ENCODE assay signal across 8 mouse cellular contexts in genomic region chr19:47402976-47403375, GRCm38 (mm10).
DNase-seq lines count a peak whose midpoint lies in the region; ATAC-seq and TF ChIP-seq lines count a peak whose summit lies in the region.

No protein-coding gene starts in this region.

- ATAC-seq in forebrain, postnatal 0 days = no peak
- 0 out of 2 replicates have a peak, but pooled peaks have one; percentile 42 for ATAC-seq in embryonic facial prominence, embryonic 11.5 days (replicated peaks; ENCODE audit: insufficient number of reproducible peaks, low FRiP score, low TSS enrichment, low read depth)
- peak; percentile 83 for ATAC-seq in heart, postnatal 0 days (ENCODE audit: insufficient read depth, low read depth)
- ATAC-seq in lung, postnatal 0 days = peak; percentile 80
- ATAC-seq in neural tube, embryonic 15.5 days (ENCODE audit: low FRiP score) = no peak

- TF ChIP-seq EP300 in heart, postnatal 0 days (IDR thresholded peaks at IDR 0.05; ENCODE audit: low read depth) = no peak
- no peak for TF ChIP-seq EP300 in lung, postnatal 0 days (IDR thresholded peaks at IDR 0.05)

- no peak for TF ChIP-seq CTCF in forebrain, postnatal 0 days (IDR thresholded peaks at IDR 0.05; ENCODE audit: low read depth)
- no peak for TF ChIP-seq CTCF in heart, postnatal 0 days (IDR thresholded peaks at IDR 0.05; ENCODE audit: low read depth)
- no peak for TF ChIP-seq CTCF in lung, postnatal 0 days (IDR thresholded peaks at IDR 0.05)

- no peak overlapping the region for H3K4me2 ChIP-seq in forebrain, postnatal 0 days (ENCODE audit: low read depth)
- H3K4me2 ChIP-seq in embryonic facial prominence, embryonic 11.5 days (ENCODE audit: low read depth, low read length) = no peak overlapping the region
- H3K4me2 ChIP-seq in heart, postnatal 0 days (ENCODE audit: low read depth, low read length) = 0 out of 2 replicates have a peak overlapping the region, but pooled peaks have one; percentile 11
- H3K4me2 ChIP-seq in lung, postnatal 0 days (replicated peaks; ENCODE audit: low read depth, low read length) = no peak overlapping the region
- no peak overlapping the region for H3K4me2 ChIP-seq in neural tube, embryonic 15.5 days

- peaks cover 51% of the 10 kb centered on the region for H3K4me1 ChIP-seq in forebrain, embryonic 10.5 days
- no peaks in the 10 kb centered on the region for H3K4me1 ChIP-seq in forebrain, postnatal 0 days (ENCODE audit: insufficient read depth)
- H3K4me1 ChIP-seq in embryonic facial prominence, embryonic 11.5 days (ENCODE audit: control insufficient read depth, insufficient read depth, low read length) = peaks cover 2% of the 10 kb centered on the region
- peaks cover 36% of the 10 kb centered on the region for H3K4me1 ChIP-seq in heart, postnatal 0 days (ENCODE audit: control insufficient read depth, insufficient read depth)
- H3K4me1 ChIP-seq in lung, postnatal 0 days (ENCODE audit: insufficient read depth, low read depth, low read length) = peaks cover 21% of the 10 kb centered on the region; the same call in 1 of the 2 replicates
- H3K4me1 ChIP-seq in neural tube, embryonic 15.5 days = peaks cover 21% of the 10 kb centered on the region

- no peaks in the 10 kb centered on the region; the same call in 1 of the 2 replicates for H3K9me3 ChIP-seq in forebrain, embryonic 10.5 days
- no peaks in the 10 kb centered on the region for H3K9me3 ChIP-seq in forebrain, postnatal 0 days (ENCODE audit: low read length)
- no peaks in the 10 kb centered on the region for H3K9me3 ChIP-seq in embryonic facial prominence, embryonic 11.5 days (replicated peaks; ENCODE audit: control insufficient read depth, low read length)
- H3K9me3 ChIP-seq in heart, postnatal 0 days (replicated peaks; ENCODE audit: control insufficient read depth, low read length) = no peaks in the 10 kb centered on the region
- no peaks in the 10 kb centered on the region for H3K9me3 ChIP-seq in lung, postnatal 0 days (ENCODE audit: low read length)
- no peaks in the 10 kb centered on the region for H3K9me3 ChIP-seq in neural tube, embryonic 15.5 days (replicated peaks)

- 32% methylated on average over 6 of the region's 6 CpGs for WGBS in forebrain, embryonic 10.5 days
- 49% methylated on average over 6 of the region's 6 CpGs for WGBS in forebrain, postnatal 0 days
- WGBS in embryonic facial prominence, embryonic 11.5 days = 14% methylated on average over 6 of the region's 6 CpGs
- 19% methylated on average over 6 of the region's 6 CpGs for WGBS in heart, postnatal 0 days
- 16% methylated on average over 6 of the region's 6 CpGs for WGBS in lung, postnatal 0 days
- WGBS in neural tube, embryonic 15.5 days = 36% methylated on average over 6 of the region's 6 CpGs

- DNase-seq in forebrain, embryonic 10.5 days (ENCODE audit: extremely low spot score, low spot score) = peak; percentile 31
- no peak for DNase-seq in forebrain, postnatal 0 days
- peak; percentile 25 for DNase-seq in embryonic facial prominence, embryonic 11.5 days (ENCODE audit: low spot score)
- peak; percentile 69 for DNase-seq in heart, postnatal 0 days (ENCODE audit: low spot score)
- DNase-seq in lung, postnatal 0 days (ENCODE audit: low spot score) = peak; percentile 67
- DNase-seq in cerebellum, adult 8-10 months = no peak
- no peak for DNase-seq in cerebellum, postnatal 4 days (ENCODE audit: low spot score in 2 of 2)

- peak overlapping the region; percentile 71 for H3K27ac ChIP-seq in forebrain, embryonic 10.5 days
- H3K27ac ChIP-seq in forebrain, postnatal 0 days (ENCODE audit: low read depth, low read length) = no peak overlapping the region
- peak overlapping the region; percentile 10; the same call in 1 of the 2 replicates for H3K27ac ChIP-seq in embryonic facial prominence, embryonic 11.5 days (replicated peaks; ENCODE audit: low read depth, low read length)
- peak overlapping the region; percentile 63 for H3K27ac ChIP-seq in heart, postnatal 0 days (ENCODE audit: low read depth)
- H3K27ac ChIP-seq in lung, postnatal 0 days (ENCODE audit: low read length) = peak overlapping the region; percentile 57; the same call in 1 of the 2 replicates
- no peak overlapping the region for H3K27ac ChIP-seq in neural tube, embryonic 15.5 days (replicated peaks)

- H3K27me3 ChIP-seq in forebrain, embryonic 10.5 days (ENCODE audit: poor library complexity, severe bottlenecking) = no peaks in the 10 kb centered on the region
- H3K27me3 ChIP-seq in forebrain, postnatal 0 days (ENCODE audit: insufficient read depth, low read length) = no peaks in the 10 kb centered on the region
- H3K27me3 ChIP-seq in embryonic facial prominence, embryonic 11.5 days (ENCODE audit: control insufficient read depth, insufficient read depth, low read length) = no peaks in the 10 kb centered on the region
- H3K27me3 ChIP-seq in heart, postnatal 0 days (ENCODE audit: control insufficient read depth, insufficient read depth, low read length) = no peaks in the 10 kb centered on the region
- no peaks in the 10 kb centered on the region for H3K27me3 ChIP-seq in lung, postnatal 0 days (replicated peaks; ENCODE audit: insufficient read depth, low read length)
- H3K27me3 ChIP-seq in neural tube, embryonic 15.5 days (replicated peaks) = no peaks in the 10 kb centered on the region

- H3K36me3 ChIP-seq in forebrain, embryonic 10.5 days (replicated peaks) = no peaks in the 10 kb centered on the region; the same call in 1 of the 2 replicates
- H3K36me3 ChIP-seq in forebrain, postnatal 0 days (ENCODE audit: insufficient read depth) = no peaks in the 10 kb centered on the region
- H3K36me3 ChIP-seq in embryonic facial prominence, embryonic 11.5 days (replicated peaks; ENCODE audit: control insufficient read depth, insufficient read depth, low read depth, low read length) = no peaks in the 10 kb centered on the region
- H3K36me3 ChIP-seq in heart, postnatal 0 days (replicated peaks; ENCODE audit: control insufficient read depth, insufficient read depth, low read length) = no peaks in the 10 kb centered on the region
- H3K36me3 ChIP-seq in lung, postnatal 0 days (ENCODE audit: insufficient read depth, low read length) = no peaks in the 10 kb centered on the region
- H3K36me3 ChIP-seq in neural tube, embryonic 15.5 days = no peaks in the 10 kb centered on the region

- H3K9ac ChIP-seq in forebrain, postnatal 0 days = no peak overlapping the region
- no peak overlapping the region for H3K9ac ChIP-seq in embryonic facial prominence, embryonic 11.5 days (replicated peaks; ENCODE audit: low read length)
- H3K9ac ChIP-seq in heart, postnatal 0 days (replicated peaks; ENCODE audit: low read depth, low read length) = no peak overlapping the region
- H3K9ac ChIP-seq in lung, postnatal 0 days (replicated peaks; ENCODE audit: low read depth) = no peak overlapping the region
- no peak overlapping the region for H3K9ac ChIP-seq in neural tube, embryonic 15.5 days (replicated peaks)

- no peak overlapping the region for H3K4me3 ChIP-seq in forebrain, embryonic 10.5 days
- no peak overlapping the region for H3K4me3 ChIP-seq in forebrain, postnatal 0 days (ENCODE audit: low read depth, low read length)
- no peak overlapping the region for H3K4me3 ChIP-seq in embryonic facial prominence, embryonic 11.5 days (ENCODE audit: low read depth, low read length)
- no peak overlapping the region for H3K4me3 ChIP-seq in heart, postnatal 0 days (ENCODE audit: low read depth, low read length)
- H3K4me3 ChIP-seq in lung, postnatal 0 days (ENCODE audit: low read depth, low read length) = no peak overlapping the region
- no peak overlapping the region for H3K4me3 ChIP-seq in neural tube, embryonic 15.5 days (replicated peaks)

Comparison
In these comparisons a context has a peak if more than half of its experiments do, and no peak if none do; other contexts are left out.
1. DNase-seq: peak in forebrain, embryonic 10.5 days (single experiment), embryonic facial prominence, embryonic 11.5 days (single experiment), heart, postnatal 0 days (single experiment) and lung, postnatal 0 days (single experiment); none in forebrain, postnatal 0 days (single experiment), cerebellum, adult 8-10 months (single experiment) and cerebellum, postnatal 4 days (0 of 2).
2. H3K27ac ChIP-seq: peak in forebrain, embryonic 10.5 days (single experiment), embryonic facial prominence, embryonic 11.5 days (single experiment), heart, postnatal 0 days (single experiment) and lung, postnatal 0 days (single experiment); none in forebrain, postnatal 0 days (single experiment) and neural tube, embryonic 15.5 days (single experiment).
3. ATAC-seq: peak in embryonic facial prominence, embryonic 11.5 days (single experiment), heart, postnatal 0 days (single experiment) and lung, postnatal 0 days (single experiment); none in forebrain, postnatal 0 days (single experiment) and neural tube, embryonic 15.5 days (single experiment).